Mouse (Mus musculus) midbrain, embryonic 10.5 days (tissue): Measurements from ENCODE around the gene Hoxc8. TPM values are rescaled to one million over a fixed set of nuclear protein-coding genes. Genes with fewer than 3 reads are reported as not detected.

Experiments
- DNase-seq: peaks from one replicate; pipeline ENCODE4 v3.0.0-alpha.2; 2017; ENCODE audit warnings: low spot score
- H3K27ac ChIP-seq: fragments of 300-500 bp; sonication (generic); replicated peaks from 2 replicates; pipeline ENCODE4 v1.5.1; 2016; ENCODE audit warnings: mild to moderate bottlenecking
- H3K27me3 ChIP-seq: fragments of 300-500 bp; sonication (generic); 2 replicates; pipeline ENCODE4 v1.6.1; 2016; ENCODE audit warnings: low read depth, mild to moderate bottlenecking; ENCODE audit not compliant: poor library complexity, severe bottlenecking
- H3K36me3 ChIP-seq: fragments of 300-500 bp; sonication (generic); 2 replicates; pipeline ENCODE4 v1.6.1; 2016; ENCODE audit warnings: mild to moderate bottlenecking, moderate library complexity
- H3K4me1 ChIP-seq: fragments of 300-500 bp; sonication (generic); 2 replicates; pipeline ENCODE4 v1.6.1; 2016
- H3K4me3 ChIP-seq: fragments of 300-500 bp; sonication (generic); 2 replicates; pipeline ENCODE4 v1.5.1; 2016; ENCODE audit warnings: mild to moderate bottlenecking, moderate library complexity
- H3K9me3 ChIP-seq: fragments of 300-500 bp; sonication (generic); replicated peaks from 2 replicates; pipeline ENCODE4 v1.6.1; 2016; ENCODE audit warnings: mild to moderate bottlenecking
- WGBS: fragments of 180-500 bp; shearing (Covaris S2); methylation state at CpG from one replicate; pipeline ENCODE4 v1.1.7; 2016; 5-methylcytosine and 5-hydroxymethylcytosine counted together
- polyA plus RNA-seq: library from polyadenylated mRNA; unstranded; fragments of >200 nt; fragmentation: Nextera tagmentation; extraction: Ambion mirVana; gene quantifications from 2 replicates; pipeline ENCODE4 v1.2.1, GENCODE M21; 2016

The Hoxc8 gene
- polyA plus RNA-seq, 1 experiment from 2014 or later: not detected

DNA sequence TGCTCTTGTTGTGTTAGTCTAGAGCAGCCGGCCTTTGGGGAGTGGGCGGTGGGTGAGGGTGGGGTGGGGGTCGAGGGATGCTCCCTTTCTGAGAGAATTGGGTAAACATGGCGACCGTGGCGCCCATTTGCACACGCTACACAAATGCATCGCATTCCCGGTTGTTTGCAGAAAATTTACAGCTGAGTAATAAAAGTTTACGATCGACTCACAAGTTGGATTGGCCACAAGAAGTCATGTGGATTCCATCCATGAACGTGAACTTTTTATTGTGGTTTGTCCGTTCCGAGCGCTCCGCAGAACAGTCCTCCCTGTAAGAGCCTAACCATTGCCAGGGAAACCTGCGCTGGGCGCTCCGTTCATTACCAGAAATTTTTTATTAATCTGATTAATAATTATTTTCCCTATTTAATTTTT lies 7.5 kb downstream of the Hoxc8 start, which contains the start of gene Hoxc6:
Gene Hoxc6, plus strand, starts transcription at position 319 of the 417 bp plus-strand sequence.
- Histone ChIP-seq H3K27ac (no peak within 1 kb of the TSS), H3K4me1 (peaks cover 14% of the 10 kb centered on the region), H3K27me3 (peaks cover 100% of the 10 kb centered on the region), H3K36me3 (no peaks in the 10 kb centered on the region), H3K9me3 (no peaks in the 10 kb centered on the region), H3K4me3 (peak within 1 kb of the TSS; percentile 47)
- no peak for DNase-seq
- 1% methylated on average over 19 of the region's 19 CpGs for WGBS

DNA sequence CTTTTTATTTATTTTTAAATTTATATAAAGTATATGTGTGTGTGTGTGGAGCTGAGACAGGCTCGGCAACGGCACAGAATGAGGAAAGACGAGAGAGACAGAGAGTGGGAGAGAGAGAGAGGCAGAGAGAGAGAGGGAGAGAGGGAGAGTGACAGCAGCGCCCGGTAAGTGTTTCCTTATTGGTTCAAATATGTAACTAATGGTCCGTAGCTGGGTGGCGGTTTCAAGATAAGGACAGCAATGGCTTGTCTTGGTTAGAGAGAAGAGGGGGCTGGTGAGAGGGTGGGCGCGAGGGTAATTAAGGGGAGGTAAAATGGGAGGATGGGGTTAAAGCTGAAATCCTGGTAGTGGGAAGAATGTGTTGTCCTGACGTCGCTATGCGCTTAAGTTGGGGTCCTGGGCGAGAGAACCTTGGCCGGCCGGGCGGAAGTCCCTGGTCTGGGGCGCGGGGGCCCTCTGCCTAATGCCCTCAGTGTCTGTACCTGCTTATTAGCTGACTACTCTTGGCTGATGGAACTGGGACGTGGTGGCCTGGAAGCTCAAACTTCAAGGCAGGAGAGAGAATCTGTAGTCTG lies 8.3 kb downstream of the Hoxc8 start:
- Histone ChIP-seq H3K36me3 (no peaks in the 10 kb centered on the region), H3K4me1 (peaks cover 14% of the 10 kb centered on the region), H3K9me3 (no peaks in the 10 kb centered on the region), H3K4me3 (peak overlapping the region; percentile 47), H3K27me3 (peaks cover 100% of the 10 kb centered on the region), H3K27ac (no peak overlapping the region)
- no peak for DNase-seq
- WGBS: 2% methylated on average over 19 of the region's 19 CpGs

DNA sequence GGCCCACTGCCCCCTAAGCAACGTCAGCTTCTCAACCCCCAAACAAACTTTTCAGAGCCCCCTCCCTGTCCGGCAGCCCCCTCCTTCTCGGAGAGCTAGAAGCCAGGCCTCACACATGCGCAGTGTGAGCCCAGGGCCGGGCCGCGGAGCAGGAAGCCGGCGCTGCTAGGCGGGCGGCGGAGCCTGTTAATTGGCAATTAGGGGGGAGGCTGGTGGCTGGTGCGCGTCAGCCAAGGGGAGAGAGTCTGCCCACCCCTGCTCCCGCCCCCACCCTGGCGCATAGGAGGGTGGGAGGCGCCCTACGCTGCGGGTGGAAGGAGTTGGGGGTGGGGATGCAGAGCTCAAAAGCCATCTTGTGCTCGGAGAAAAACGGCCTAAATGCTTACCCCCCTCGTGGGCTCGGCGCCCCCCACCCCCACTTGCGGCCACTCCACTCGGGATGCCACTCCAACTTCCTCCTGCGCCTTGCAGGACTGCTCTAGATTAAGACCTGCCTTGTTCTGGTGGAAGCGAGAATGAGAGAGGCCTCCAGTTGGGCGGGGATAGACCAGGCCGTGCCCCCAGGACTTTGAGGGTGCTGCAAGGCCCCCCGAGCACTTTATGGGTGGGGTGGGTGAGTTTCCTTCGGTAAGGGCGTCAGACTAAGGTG lies 8.9 kb downstream of the Hoxc8 start:
- Histone ChIP-seq H3K4me1 (peaks cover 14% of the 10 kb centered on the region), H3K4me3 (peak overlapping the region; percentile 47), H3K27ac (no peak overlapping the region), H3K27me3 (peaks cover 100% of the 10 kb centered on the region), H3K36me3 (no peaks in the 10 kb centered on the region), H3K9me3 (no peaks in the 10 kb centered on the region)
- WGBS: 0% methylated on average over 33 of the region's 33 CpGs
- no peak for DNase-seq

DNA sequence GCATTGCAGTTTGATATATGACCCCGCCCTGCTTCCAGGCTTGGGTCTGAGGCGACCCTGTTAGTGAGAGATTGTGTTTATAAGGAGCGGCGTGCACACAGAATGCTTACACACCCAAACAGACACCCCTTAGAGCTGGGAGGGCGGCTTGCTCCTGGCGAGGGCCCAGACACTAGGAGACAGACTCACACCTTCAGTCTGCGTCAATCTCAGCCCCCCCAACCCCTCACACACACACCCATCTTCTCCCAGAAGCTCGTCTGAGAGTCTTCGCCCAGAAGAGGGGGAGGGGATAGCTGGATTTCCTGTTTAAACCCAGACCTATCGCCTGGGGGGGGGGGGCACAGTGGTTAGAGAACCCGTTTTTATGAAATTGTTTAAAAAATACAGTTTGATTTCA lies 9.5 kb downstream of the Hoxc8 start:
- 1% methylated on average over 11 of the region's 11 CpGs for WGBS
- Histone ChIP-seq H3K27me3 (peaks cover 100% of the 10 kb centered on the region), H3K9me3 (no peaks in the 10 kb centered on the region), H3K27ac (no peak overlapping the region), H3K4me3 (no peak overlapping the region), H3K4me1 (peaks cover 14% of the 10 kb centered on the region), H3K36me3 (no peaks in the 10 kb centered on the region)
- DNase-seq: no peak

DNA sequence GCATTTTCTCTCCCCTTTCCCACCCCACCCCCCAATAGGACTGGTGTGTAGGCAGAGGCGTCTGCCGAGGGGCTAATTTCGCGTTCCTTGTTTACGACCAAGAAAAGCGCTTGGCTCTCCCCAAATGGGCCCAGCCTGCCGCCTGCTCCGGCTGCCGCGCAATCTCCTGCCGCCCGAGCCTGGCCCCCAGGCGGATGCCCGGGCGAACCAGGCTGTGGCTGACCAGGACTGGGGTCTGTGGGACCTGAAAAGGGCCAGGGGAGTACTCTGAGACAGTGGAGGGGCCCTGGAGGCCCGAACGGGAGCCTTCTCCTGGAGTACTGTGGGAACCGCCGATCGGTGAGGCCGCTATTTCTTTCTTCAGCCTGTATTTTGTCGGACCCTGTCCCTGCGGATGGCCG lies 10.1 kb downstream of the Hoxc8 start:
- no peak overlapping the region for H3K27ac ChIP-seq
- H3K4me3 ChIP-seq: no peak overlapping the region
- no peaks in the 10 kb centered on the region for H3K9me3 ChIP-seq
- H3K36me3 ChIP-seq: no peaks in the 10 kb centered on the region
- peaks cover 100% of the 10 kb centered on the region for H3K27me3 ChIP-seq
- H3K4me1 ChIP-seq: peaks cover 14% of the 10 kb centered on the region
- DNase-seq: peak; percentile 51
- under 1% methylated on average over 24 of the region's 24 CpGs for WGBS

DNA sequence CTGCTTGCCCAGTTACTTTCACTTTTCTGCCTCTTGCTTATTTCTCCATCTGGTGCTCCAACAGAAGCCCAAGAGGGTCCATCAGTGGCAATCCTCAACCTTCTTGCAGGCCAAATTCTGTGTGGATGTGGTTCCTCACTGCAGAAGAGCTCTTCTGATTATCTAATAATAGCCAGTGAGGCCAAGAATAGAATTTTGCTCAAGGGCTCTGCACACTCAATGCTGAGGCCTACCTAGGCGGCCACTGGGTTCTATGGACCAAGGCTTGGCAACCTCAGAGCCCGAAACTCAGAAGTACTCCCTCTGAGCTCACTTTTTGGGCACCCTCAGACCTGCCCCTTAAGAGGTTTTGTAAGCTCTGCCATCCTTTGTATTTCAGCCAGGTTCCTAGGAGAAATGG lies 11.0 kb downstream of the Hoxc8 start:
- H3K27ac ChIP-seq: no peak overlapping the region
- no peak for DNase-seq
- H3K4me1 ChIP-seq: peaks cover 14% of the 10 kb centered on the region
- no peaks in the 10 kb centered on the region for H3K36me3 ChIP-seq
- WGBS: 18% methylated on average over 2 of the region's 2 CpGs
- H3K4me3 ChIP-seq: no peak overlapping the region
- H3K9me3 ChIP-seq: no peaks in the 10 kb centered on the region
- H3K27me3 ChIP-seq: peaks cover 100% of the 10 kb centered on the region

DNA sequence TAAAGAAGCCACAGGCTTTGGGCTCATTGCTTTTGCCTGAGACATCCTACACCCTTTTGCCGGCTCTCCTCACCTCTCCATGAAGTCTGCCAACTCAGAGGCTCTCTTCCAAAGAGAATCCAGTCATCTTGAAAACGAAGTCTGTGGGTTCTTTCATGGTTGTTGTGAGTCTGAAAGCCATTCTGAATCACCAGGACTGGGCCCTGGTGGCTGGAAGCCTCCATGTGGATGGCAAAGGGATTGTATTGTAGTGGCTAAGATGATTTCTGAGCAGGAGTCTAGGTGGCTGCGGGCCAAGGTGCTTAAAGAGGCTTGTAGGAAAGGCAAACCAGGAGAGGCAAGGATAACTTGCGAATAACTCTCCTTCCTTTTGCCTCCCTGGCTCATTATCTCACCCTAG lies 11.7 kb downstream of the Hoxc8 start:
- Histone ChIP-seq H3K36me3 (no peaks in the 10 kb centered on the region), H3K4me1 (peaks cover 14% of the 10 kb centered on the region), H3K27me3 (peaks cover 100% of the 10 kb centered on the region), H3K9me3 (no peaks in the 10 kb centered on the region), H3K27ac (no peak overlapping the region), H3K4me3 (no peak overlapping the region)
- no peak for DNase-seq
- 2% methylated on average over 4 of the region's 4 CpGs for WGBS

DNA sequence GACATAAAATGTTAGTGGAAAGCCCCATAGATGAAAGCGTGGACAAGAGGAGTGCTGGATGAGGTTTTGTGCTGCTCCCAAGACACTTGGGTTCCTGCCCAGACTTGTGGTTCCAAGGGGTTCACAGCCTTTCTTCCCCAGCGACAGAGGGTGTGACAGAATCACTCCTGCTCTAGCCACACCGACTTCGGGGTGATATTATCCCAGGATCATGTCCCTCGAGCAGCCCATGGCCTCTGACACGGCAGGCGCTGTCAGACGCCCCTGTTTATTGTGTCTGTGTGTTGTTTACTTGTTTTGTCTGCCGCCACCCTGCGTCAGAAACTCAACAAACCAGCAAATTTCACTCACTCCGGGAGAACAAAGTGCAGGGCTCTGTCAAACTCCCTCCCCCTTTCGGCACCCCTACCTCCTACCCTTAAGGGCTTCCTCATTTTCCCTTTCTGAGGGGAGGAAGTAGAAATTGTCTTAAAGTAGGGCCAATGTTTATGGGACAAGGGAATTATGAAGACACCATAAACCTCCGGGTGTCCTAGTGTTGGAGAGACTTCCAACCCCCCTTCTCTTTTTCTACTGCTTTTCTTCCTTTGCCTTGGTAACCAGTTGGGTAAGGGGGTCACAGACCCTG lies 12.5 kb downstream of the Hoxc8 start:
- Histone ChIP-seq H3K9me3 (no peaks in the 10 kb centered on the region), H3K36me3 (no peaks in the 10 kb centered on the region)
- no peak for DNase-seq

DNA sequence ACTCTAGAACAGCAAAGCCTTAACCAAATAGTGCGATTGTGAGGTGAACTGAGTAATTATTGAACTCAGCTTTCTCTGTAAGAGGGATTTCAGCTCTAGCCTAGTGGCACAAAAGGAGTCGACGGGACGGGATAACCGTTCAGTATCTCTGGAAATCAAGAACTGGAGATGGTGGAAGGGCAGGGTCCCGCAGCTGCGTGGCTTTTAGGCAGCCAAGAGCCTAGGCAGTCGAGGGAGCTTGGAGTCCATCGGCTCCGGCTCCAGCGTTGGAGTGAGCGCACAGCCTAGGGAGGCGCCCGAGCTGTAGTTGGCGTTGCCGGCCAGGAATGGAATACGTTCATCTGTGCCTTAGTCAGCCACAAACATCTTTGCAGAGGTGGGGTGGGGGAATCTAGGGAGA lies 14.9 kb downstream of the Hoxc8 start:
- under 1% methylated on average over 17 of the region's 17 CpGs for WGBS
- Histone ChIP-seq H3K27ac (no peak overlapping the region), H3K36me3 (no peaks in the 10 kb centered on the region), H3K4me1 (peaks cover 5% of the 10 kb centered on the region; the same call in 1 of the 2 replicates), H3K27me3 (peaks cover 100% of the 10 kb centered on the region), H3K9me3 (no peaks in the 10 kb centered on the region), H3K4me3 (no peak overlapping the region)
- peak; percentile 65 for DNase-seq

More for the DNA sequence above, 12.5 kb downstream of the Hoxc8 start:
- Histone ChIP-seq H3K4me3 (no peak overlapping the region), H3K4me1 (peaks cover 14% of the 10 kb centered on the region), H3K27me3 (peaks cover 100% of the 10 kb centered on the region), H3K27ac (no peak overlapping the region)
- 1% methylated on average over 13 of the region's 13 CpGs for WGBS

DNA sequence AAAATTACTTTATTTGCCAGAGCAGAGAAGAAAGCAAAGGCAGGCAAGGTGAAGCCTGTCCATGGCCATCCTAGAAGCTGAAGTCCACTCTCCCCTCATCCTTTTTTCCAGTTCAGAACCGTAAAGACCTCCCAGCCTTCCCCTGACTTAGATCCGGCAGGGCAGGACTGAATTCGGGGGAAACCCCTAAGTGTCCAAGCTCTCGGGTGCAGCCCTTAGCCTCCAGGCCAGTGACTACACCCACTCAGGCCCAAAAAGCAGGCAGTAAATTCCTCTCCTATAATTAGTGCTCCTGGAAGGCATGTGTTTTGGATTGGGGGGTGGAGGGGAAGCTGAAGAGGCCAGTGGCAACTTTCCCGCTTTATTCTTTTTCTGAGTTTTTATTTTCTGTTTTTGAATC lies 15.4 kb downstream of the Hoxc8 start:
- DNase-seq: no peak
- 4% methylated on average over 5 of the region's 5 CpGs for WGBS
- H3K9me3 ChIP-seq: no peaks in the 10 kb centered on the region
- no peak overlapping the region for H3K27ac ChIP-seq
- H3K4me3 ChIP-seq: no peak overlapping the region
- H3K27me3 ChIP-seq: peaks cover 100% of the 10 kb centered on the region
- no peaks in the 10 kb centered on the region for H3K36me3 ChIP-seq
- H3K4me1 ChIP-seq: no peaks in the 10 kb centered on the region; the same call in 1 of the 2 replicates

DNA sequence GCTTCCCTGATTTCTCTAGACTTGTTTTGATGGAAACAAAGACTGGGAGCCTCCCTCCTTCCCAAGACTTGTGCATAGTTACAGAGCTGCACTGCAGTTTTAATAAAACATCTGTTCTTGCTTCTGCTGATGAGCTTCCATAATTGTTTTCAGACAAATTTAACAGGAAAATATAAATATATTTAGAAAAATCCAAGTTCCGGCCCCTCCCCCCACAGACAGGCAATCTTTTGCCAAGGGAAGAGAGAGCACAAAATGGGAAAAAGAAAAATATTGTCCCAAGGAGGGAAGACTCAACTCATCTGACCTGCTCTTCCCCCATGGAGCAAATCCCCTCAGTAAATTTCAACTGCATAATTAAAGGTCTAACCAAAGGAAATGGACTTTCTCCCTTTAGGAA lies 15.9 kb downstream of the Hoxc8 start:
- DNase-seq: no peak
- Histone ChIP-seq H3K4me1 (0 out of 2 replicates have a peak, but pooled peaks cover 3% of the 10 kb centered on the region), H3K4me3 (no peak overlapping the region), H3K36me3 (no peaks in the 10 kb centered on the region), H3K9me3 (no peaks in the 10 kb centered on the region), H3K27me3 (peaks cover 100% of the 10 kb centered on the region), H3K27ac (no peak overlapping the region)
- 6% methylated on average over 1 of the region's 1 CpGs for WGBS

DNA sequence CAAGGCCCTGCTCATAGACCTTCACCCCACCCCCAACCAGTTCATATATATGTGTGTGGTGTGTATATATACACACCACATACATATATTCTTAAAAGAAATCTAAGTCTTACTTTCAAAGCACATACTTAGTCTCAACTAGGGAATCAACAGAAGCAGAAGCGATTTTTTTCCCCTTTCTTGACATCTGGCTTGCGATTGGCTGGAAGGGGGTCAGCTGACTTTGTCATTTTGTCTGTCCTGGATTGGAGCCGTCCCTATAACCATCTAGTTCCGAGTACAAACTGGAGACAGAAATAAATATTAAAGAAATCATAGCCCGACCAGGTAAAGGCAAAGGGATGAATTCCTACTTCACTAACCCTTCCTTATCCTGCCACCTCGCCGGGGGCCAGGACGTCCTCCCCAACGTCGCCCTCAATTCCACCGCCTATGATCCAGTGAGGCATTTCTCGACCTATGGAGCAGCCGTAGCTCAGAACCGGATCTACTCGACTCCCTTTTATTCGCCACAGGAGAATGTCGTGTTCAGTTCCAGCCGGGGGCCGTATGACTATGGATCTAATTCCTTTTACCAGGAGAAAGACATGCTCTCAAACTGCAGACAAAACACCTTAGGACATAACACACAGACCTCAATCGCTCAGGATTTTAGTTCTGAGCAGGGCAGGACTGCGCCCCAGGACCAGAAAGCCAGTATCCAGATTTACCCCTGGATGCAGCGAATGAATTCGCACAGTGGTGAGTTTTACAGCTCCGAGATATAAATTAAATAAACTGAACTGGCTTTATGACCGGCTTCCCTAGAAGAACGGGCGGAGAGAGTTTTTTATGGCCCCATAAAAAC lies 19.1 kb downstream of the Hoxc8 start:
- no peak for DNase-seq
- H3K27ac ChIP-seq: no peak overlapping the region
- no peak overlapping the region for H3K4me3 ChIP-seq
- H3K36me3 ChIP-seq: no peaks in the 10 kb centered on the region
- no peaks in the 10 kb centered on the region for H3K9me3 ChIP-seq
- 2% methylated on average over 27 of the region's 27 CpGs for WGBS
- H3K4me1 ChIP-seq: peaks cover 8% of the 10 kb centered on the region
- peaks cover 100% of the 10 kb centered on the region for H3K27me3 ChIP-seq
